Comparison of ENCODE assay signal across 11 mouse cellular contexts in the genomic region with DNA sequence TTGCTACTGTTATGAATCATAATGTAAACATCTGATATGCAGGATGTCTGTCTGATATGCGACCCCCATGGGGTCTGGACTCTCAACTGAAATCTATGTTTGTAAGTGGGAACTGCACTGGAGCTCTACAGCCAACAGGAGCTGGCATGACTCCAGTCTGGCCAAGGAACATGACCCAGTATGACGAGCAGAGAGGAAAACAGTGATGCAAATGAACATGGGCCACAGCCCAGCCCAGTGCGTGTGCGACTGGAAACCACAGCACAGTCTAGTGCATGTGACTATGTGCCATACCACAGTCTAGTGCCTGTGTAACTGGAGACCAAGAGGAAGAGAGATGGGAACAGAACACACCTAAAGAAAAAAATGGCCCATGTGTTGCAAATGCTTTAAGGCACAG. TPM values are rescaled to one million over a fixed set of nuclear protein-coding genes. Genes with fewer than 3 reads are reported as not detected.
A peak's percentile ranks its signal among the peaks of the same experiment; 100 is the strongest.
DNase-seq lines count a peak whose midpoint lies in the region.
"Had no signal": no experiment of that assay in that cellular context is flagged by ENCODE, and none has a peak within 500 bp of the region (broad histone marks: within the 10 kb centered on the region; RNA-seq: fewer than 3 reads in every experiment).

No protein-coding gene starts in this region.

- intact Hi-C loops in heart, postnatal 14 days (cut with DNase I): no loop called here
- intact Hi-C loops in heart, postnatal 25 days (cut with DNase I): no loop called here
- intact Hi-C loops in left cerebral cortex, postnatal 25 days (cut with DNase I): loop anchor here (5.0 kb wide), 1 partner anchor 107 kb away; no protein-coding TSS in a partner anchor

- DNase-seq in adrenal gland, postnatal 10 days: peak; percentile 37
- DNase-seq in adrenal gland, adult 8-10 months: no peak
- peak; percentile 15 to 34 for DNase-seq in heart, postnatal 14 days
- DNase-seq in heart, postnatal 25 days (ENCODE audit: low spot score): no peak
- peak; percentile 22 to 29 for DNase-seq in urinary bladder, adult 18-20 months (ENCODE audit: low spot score in 2 of 2)
- DNase-seq in urinary bladder, postnatal 10 days (ENCODE audit: low spot score): no peak
- peak; percentile 14 for DNase-seq in lung, postnatal 14 days
- DNase-seq in left cerebral cortex, postnatal 25 days (ENCODE audit: low spot score in 2 of 2): no peak
- DNase-seq: forebrain, postnatal 0 days; kidney, adult 18-20 months; spleen, adult 18-20 months had no signal

RNA-seq across cellular contexts. Expression of gene Taf4, which starts 56.4 kb away (rescaled TPM):
- 10 to 100 TPM; 15.8 to 19.1 TPM for total RNA-seq in adrenal gland, postnatal 10 days (2021)
- total RNA-seq in adrenal gland, adult 8-10 months (2022): 10 to 100 TPM; 16.8 to 22.8 (median 19.6) TPM
- 10 to 100 TPM; 15.8 to 19.0 TPM for total RNA-seq in heart, postnatal 14 days (2021)
- 10 to 100 TPM; 18.7 to 19.5 TPM for total RNA-seq in heart, postnatal 25 days (2021)
- 10 to 100 TPM; 17.7 to 18.9 TPM for total RNA-seq in left cerebral cortex, postnatal 25 days (2021)

Comparison
In these comparisons a context has a peak if more than half of its experiments do, and no peak if none do; other contexts are left out.
1. DNase-seq: peak in adrenal gland, postnatal 10 days (single experiment), heart, postnatal 14 days (2 of 2), urinary bladder, adult 18-20 months (2 of 2) and lung, postnatal 14 days (single experiment); none in adrenal gland, adult 8-10 months (single experiment), heart, postnatal 25 days (single experiment), urinary bladder, postnatal 10 days (single experiment) and left cerebral cortex, postnatal 25 days (0 of 2).